Mouse (Mus musculus): ENCODE results near the gene Rps6kl1. TPM values are rescaled to one million over a fixed set of nuclear protein-coding genes. Genes with fewer than 3 reads are reported as not detected.

The Rps6kl1 gene
- total and polyA plus RNA-seq, 3 experiments = 2.3 to 3.4 (median 2.4) TPM

GRCm38 (mm10) chr12:85113337-85113736 is 37.7 kb downstream of the Rps6kl1 start:
- H3K79me2 ChIP-seq (replicated peaks; ENCODE audit: control insufficient read depth, insufficient read depth, low read length) = peaks cover 9% of the 10 kb centered on the region
- no peak overlapping the region for H3K27ac ChIP-seq
- no peaks in the 10 kb centered on the region for H3K27me3 ChIP-seq (ENCODE audit: control insufficient read depth, insufficient read depth, low read length)
- no peak overlapping the region for H3K4me3 ChIP-seq
- TF ChIP-seq POLR2A (IDR thresholded peaks at IDR 0.05; ENCODE audit: insufficient read depth, low read depth, low read length) = no peak
- no peak overlapping the region for H3K9ac ChIP-seq (ENCODE audit: low read depth, low read length)
- H3K4me1 ChIP-seq (ENCODE audit: control insufficient read depth, insufficient read depth, low read length) = peaks cover 17% of the 10 kb centered on the region
- no peak for DNase-seq
- intact Hi-C loops (cut with DNase I) = no loop called here
- WGBS = 19% methylated on average over 3 of the region's 3 CpGs
- peaks cover 31% of the 10 kb centered on the region for H3K36me3 ChIP-seq (ENCODE audit: control insufficient read depth, insufficient read depth, low read length)

- H3K9ac ChIP-seq (ENCODE audit: low read depth, low read length) = no peak overlapping the region
- TF ChIP-seq POLR2A (IDR thresholded peaks at IDR 0.05; ENCODE audit: insufficient read depth, low read depth, low read length) = no peak
- no peak for TF ChIP-seq EP300 (IDR thresholded peaks at IDR 0.05; ENCODE audit: insufficient read depth, low read depth, low read length)
- no peak for TF ChIP-seq CTCF (IDR thresholded peaks at IDR 0.05)
- H3K79me2 ChIP-seq (replicated peaks; ENCODE audit: control insufficient read depth, insufficient read depth, low read length) = peaks cover 9% of the 10 kb centered on the region
- H3K36me3 ChIP-seq (ENCODE audit: control insufficient read depth, insufficient read depth, low read length) = peaks cover 31% of the 10 kb centered on the region
- H3K27ac ChIP-seq = no peak overlapping the region
- no peaks in the 10 kb centered on the region for H3K27me3 ChIP-seq (ENCODE audit: control insufficient read depth, insufficient read depth, low read length)
- WGBS = 43% methylated on average over 7 of the region's 7 CpGs
- intact Hi-C loops (cut with DNase I) = no loop called here
- no peak for DNase-seq
- peak overlapping the region; percentile 89 for H3K4me3 ChIP-seq
- peaks cover 17% of the 10 kb centered on the region for H3K4me1 ChIP-seq (ENCODE audit: control insufficient read depth, insufficient read depth, low read length)
These were observed 38.4 kb downstream of the Rps6kl1 start for GRCm38 (mm10) chr12:85112550-85113251.

- peaks cover 5% of the 10 kb centered on the region for H3K79me2 ChIP-seq (replicated peaks; ENCODE audit: control insufficient read depth, insufficient read depth, low read length)
- peak within 1 kb of the TSS; percentile 96 for H3K9ac ChIP-seq (ENCODE audit: low read depth, low read length)
- H3K36me3 ChIP-seq (ENCODE audit: control insufficient read depth, insufficient read depth, low read length) = peaks cover 30% of the 10 kb centered on the region
- peak; percentile 92 to 94 for DNase-seq
- H3K27me3 ChIP-seq (ENCODE audit: control insufficient read depth, insufficient read depth, low read length) = no peaks in the 10 kb centered on the region
- TF ChIP-seq POLR2A (IDR thresholded peaks at IDR 0.05; ENCODE audit: insufficient read depth, low read depth, low read length) = peak; percentile 87
- TF ChIP-seq CTCF (IDR thresholded peaks at IDR 0.05) = 0 out of 2 replicates have a peak, but pooled peaks have one; percentile 2
- TF ChIP-seq EP300 (IDR thresholded peaks at IDR 0.05; ENCODE audit: insufficient read depth, low read depth, low read length) = no peak
- WGBS = under 1% methylated on average over 83 of the region's 83 CpGs
- peaks cover 17% of the 10 kb centered on the region for H3K4me1 ChIP-seq (ENCODE audit: control insufficient read depth, insufficient read depth, low read length)
- peak within 1 kb of the TSS; percentile 97 for H3K27ac ChIP-seq
- intact Hi-C loops (cut with DNase I) = no loop called here
- peak within 1 kb of the TSS; percentile 89 for H3K4me3 ChIP-seq
These were observed 40.1 kb downstream of the Rps6kl1 start, which contains the start of the genes Prox2 and Dlst for GRCm38 (mm10) chr12:85110698-85111592. Gene Prox2 (minus strand): TSS chr12:85110759. Gene Dlst (plus strand): TSS chr12:85110833.

GRCm38 (mm10) chr12:85110011-85110697 is 40.9 kb downstream of the Rps6kl1 start:
- Histone ChIP-seq H3K27ac (peak overlapping the region; percentile 97), H3K79me2 (replicated peaks; ENCODE audit: control insufficient read depth, insufficient read depth, low read length) (peaks cover 5% of the 10 kb centered on the region), H3K4me1 (ENCODE audit: control insufficient read depth, insufficient read depth, low read length) (peaks cover 15% of the 10 kb centered on the region), H3K36me3 (ENCODE audit: control insufficient read depth, insufficient read depth, low read length) (peaks cover 23% of the 10 kb centered on the region), H3K27me3 (ENCODE audit: control insufficient read depth, insufficient read depth, low read length) (no peaks in the 10 kb centered on the region), H3K9ac (ENCODE audit: low read depth, low read length) (peak overlapping the region; percentile 96), H3K4me3 (peak overlapping the region; percentile 89)
- DNase-seq = peak; percentile 14 to 33
- intact Hi-C loops (cut with DNase I) = no loop called here
- TF ChIP-seq POLR2A (IDR thresholded peaks at IDR 0.05; ENCODE audit: insufficient read depth, low read depth, low read length) (no peak), EP300 (IDR thresholded peaks at IDR 0.05; ENCODE audit: insufficient read depth, low read depth, low read length) (no peak), CTCF (IDR thresholded peaks at IDR 0.05) (no peak)
- WGBS = 13% methylated on average over 18 of the region's 18 CpGs

- H3K79me2 ChIP-seq (replicated peaks; ENCODE audit: control insufficient read depth, insufficient read depth, low read length) = peaks cover 5% of the 10 kb centered on the region
- peaks cover 20% of the 10 kb centered on the region for H3K36me3 ChIP-seq (ENCODE audit: control insufficient read depth, insufficient read depth, low read length)
- no peak overlapping the region for H3K9ac ChIP-seq (ENCODE audit: low read depth, low read length)
- no peak overlapping the region for H3K4me3 ChIP-seq
- TF ChIP-seq CTCF (IDR thresholded peaks at IDR 0.05) = no peak
- no peak for TF ChIP-seq POLR2A (IDR thresholded peaks at IDR 0.05; ENCODE audit: insufficient read depth, low read depth, low read length)
- TF ChIP-seq EP300 (IDR thresholded peaks at IDR 0.05; ENCODE audit: insufficient read depth, low read depth, low read length) = no peak
- peaks cover 15% of the 10 kb centered on the region for H3K4me1 ChIP-seq (ENCODE audit: control insufficient read depth, insufficient read depth, low read length)
- intact Hi-C loops (cut with DNase I) = no loop called here
- H3K27me3 ChIP-seq (ENCODE audit: control insufficient read depth, insufficient read depth, low read length) = no peaks in the 10 kb centered on the region
- H3K27ac ChIP-seq = no peak overlapping the region; the same call in 1 of the 2 replicates
- 88% methylated on average over 4 of the region's 4 CpGs for WGBS
- DNase-seq = no peak
These were observed 41.6 kb downstream of the Rps6kl1 start for GRCm38 (mm10) chr12:85109426-85109825.
